Comparison of ENCODE assay signal across 8 mouse cellular contexts in genomic region chr3:33799617-33800512, GRCm38 (mm10). TPM values are rescaled to one million over a fixed set of nuclear protein-coding genes. Genes with fewer than 3 reads are reported as not detected.
A peak's percentile ranks its signal among the peaks of the same experiment; 100 is the strongest.
DNase-seq lines count a peak whose midpoint lies in the region; ATAC-seq lines count a peak whose summit lies in the region.

Gene Ttc14 (plus strand): TSS chr3:33799832.

- WGBS in hindbrain, embryonic 14.5 days = under 1% methylated on average over 88 of the region's 90 CpGs

- peaks cover 13% of the 10 kb centered on the region for H3K36me3 ChIP-seq in hindbrain, embryonic 14.5 days (replicated peaks; ENCODE audit: control insufficient read depth, insufficient read depth)

- H3K9ac ChIP-seq in hindbrain, embryonic 14.5 days = peak within 1 kb of the TSS; percentile 96

- H3K4me1 ChIP-seq in hindbrain, embryonic 14.5 days (replicated peaks; ENCODE audit: control insufficient read depth, insufficient read depth, low read length) = peaks cover 4% of the 10 kb centered on the region; the same call in 1 of the 2 replicates

- peak within 1 kb of the TSS; percentile 100 for H3K4me3 ChIP-seq in hindbrain, embryonic 14.5 days (replicated peaks; ENCODE audit: low read length)

- DNase-seq in R1 (ENCODE audit: low read depth, low spot score) = peak; percentile 98
- DNase-seq in cerebellum, postnatal 25 days = peak; percentile 100
- peak; percentile 96 to 98 for DNase-seq in frontal cortex, postnatal 25 days (ENCODE audit: low spot score in 2 of 2)
- peak; percentile 98 for DNase-seq in hindbrain, embryonic 14.5 days (ENCODE audit: low spot score)
- DNase-seq in layer of hippocampus, postnatal 36 days = peak; percentile 97 to 98
- peak; percentile 97 for DNase-seq in lung, postnatal 36 days
- peak; percentile 98 for DNase-seq in retina, postnatal 1 day
- DNase-seq in urinary bladder, adult 18-20 months (ENCODE audit: low spot score in 2 of 2) = peak; percentile 98 to 100

- H3K27ac ChIP-seq in hindbrain, embryonic 14.5 days = peak within 1 kb of the TSS; percentile 99

- ATAC-seq in hindbrain, embryonic 14.5 days (ENCODE audit: low FRiP score) = peak; percentile 99

- no peaks in the 10 kb centered on the region for H3K27me3 ChIP-seq in hindbrain, embryonic 14.5 days (ENCODE audit: control insufficient read depth, insufficient read depth, low read length)

- H3K4me2 ChIP-seq in hindbrain, embryonic 14.5 days (replicated peaks) = peak within 1 kb of the TSS; percentile 58

- no peaks in the 10 kb centered on the region for H3K9me3 ChIP-seq in hindbrain, embryonic 14.5 days (ENCODE audit: control insufficient read depth, low read length)

RNA-seq across cellular contexts. Expression of gene Ttc14, which starts in this region (rescaled TPM):
- 73.6 and 76.4 TPM in 2 replicates for polyA plus RNA-seq in hindbrain, embryonic 14.5 days (2014; fragmentation: Nextera tagmentation; extraction: Ambion mirVana)
- 100 to 1,000 TPM in 1 of 2 experiments, 10 to 100 TPM in 1; 86.3 to 100 TPM for total RNA-seq in layer of hippocampus, postnatal 36 days (2021)

Comparison
In these comparisons a context has a peak if more than half of its experiments do, and no peak if none do; other contexts are left out.
1. Peak in every context shown above with its lines: DNase-seq, ATAC-seq, H3K4me3 ChIP-seq and H3K27ac ChIP-seq.